Mouse (Mus musculus) CH12.LX (cell line): ENCODE results near the gene Cap2. TPM values are rescaled to one million over a fixed set of nuclear protein-coding genes. Genes with fewer than 3 reads are reported as not detected.

Experiments used
- DNase-seq: peaks from one replicate; pipeline ENCODE4 v3.0.0-alpha.2; 2013; ENCODE audit errors: extremely low read depth
- H3K27ac ChIP-seq: 2 replicates; pipeline ENCODE4 v1.5.1; 2012; ENCODE audit warnings: low read depth, mild to moderate bottlenecking, control low read depth, moderate library complexity; ENCODE audit not compliant: insufficient read depth
- H3K27me3 ChIP-seq: replicated peaks from 2 replicates; pipeline ENCODE3; 2012; ENCODE audit warnings: inconsistent platforms
- H3K36me3 ChIP-seq, 2 experiments: replicated peaks in 1 of 2; 2 replicates each; pipeline versions ENCODE3 to v1.6.1; 2012; ENCODE audit warnings: inconsistent platforms in 1 of 2, low read length in 1 of 2, mild to moderate bottlenecking in 1 of 2, mixed read lengths in 1 of 2, moderate library complexity in 1 of 2; ENCODE audit not compliant: control insufficient read depth in 1 of 2, insufficient read depth in 1 of 2
- H3K4me1 ChIP-seq, 2 experiments: 2 replicates each; pipeline ENCODE4 v1.6.1; 2012; ENCODE audit warnings: inconsistent platforms in 1 of 2, moderate library complexity in 1 of 2; ENCODE audit not compliant: insufficient read depth in 2 of 2, control insufficient read depth in 1 of 2
- H3K4me2 ChIP-seq: 2 replicates; pipeline ENCODE4 v1.6.1; 2012; ENCODE audit warnings: low read depth, mild to moderate bottlenecking, control low read depth; ENCODE audit not compliant: poor library complexity, insufficient read depth, severe bottlenecking
- H3K4me3 ChIP-seq, 3 experiments: fragments of 150-350 bp in 1 of 3; sonication (generic) in 1 of 3; replicated peaks in 1 of 3; 2 replicates each; pipeline versions ENCODE3 to v1.5.1; 2011 to 2012; ENCODE audit warnings: low read depth in 2 of 3, low read length in 2 of 3, mild to moderate bottlenecking in 2 of 3, moderate library complexity in 2 of 3, control low read depth in 1 of 3, improper control_type of control experiment in 1 of 3, inconsistent platforms in 1 of 3, mixed read lengths in 1 of 3; ENCODE audit not compliant: poor library complexity in 1 of 3
- H3K79me2 ChIP-seq: replicated peaks from 2 replicates; pipeline ENCODE4 v1.6.1; 2012; ENCODE audit warnings: mild to moderate bottlenecking, moderate library complexity; ENCODE audit not compliant: control insufficient read depth, poor library complexity, insufficient read depth, severe bottlenecking; ENCODE audit errors: extremely low read depth
- H3K9ac ChIP-seq: 2 replicates; pipeline ENCODE4 v1.6.1; 2012; ENCODE audit warnings: low read depth, mild to moderate bottlenecking, control low read depth, moderate library complexity; ENCODE audit not compliant: insufficient read depth
- H3K9me3 ChIP-seq: replicated peaks from 2 replicates; pipeline ENCODE3; 2012; ENCODE audit warnings: low read length, inconsistent platforms, mixed read lengths
- CHD1 ChIP-seq: IDR thresholded peaks from 2 replicates; pipeline ENCODE4 v1.6.1; 2012; ENCODE audit warnings: low read depth, low read length, improper control_type of control experiment, inconsistent platforms
- ELF1 ChIP-seq: IDR thresholded peaks from 2 replicates; pipeline ENCODE4 v1.6.1; 2014; ENCODE audit warnings: low read depth, mild to moderate bottlenecking, inconsistent platforms, low read length, improper control_type of control experiment
- EP300 ChIP-seq: IDR thresholded peaks from 2 replicates; pipeline ENCODE4 v1.6.1; 2011; ENCODE audit warnings: low read length, improper control_type of control experiment
- ETS1 ChIP-seq: conservative IDR thresholded peaks from 2 replicates; pipeline ENCODE4 v1.6.1; 2012; ENCODE audit warnings: low read depth, mild to moderate bottlenecking, inconsistent platforms, low read length, improper control_type of control experiment, moderate library complexity
- GABPA ChIP-seq: IDR thresholded peaks from 2 replicates; pipeline ENCODE4 v1.6.1; 2012; ENCODE audit warnings: low read depth, low read length, improper control_type of control experiment, inconsistent platforms; ENCODE audit not compliant: insufficient replicate concordance
- IRF4 ChIP-seq: IDR thresholded peaks from 2 replicates; pipeline ENCODE4 v1.6.1; 2014; ENCODE audit warnings: low read depth, mild to moderate bottlenecking, inconsistent platforms, low read length, improper control_type of control experiment
- JUN ChIP-seq: IDR thresholded peaks from 2 replicates; pipeline ENCODE4 v1.6.1; 2011; ENCODE audit warnings: low read depth, mild to moderate bottlenecking, low read length, improper control_type of control experiment, moderate library complexity; ENCODE audit not compliant: insufficient read depth
- JUND ChIP-seq: conservative IDR thresholded peaks from 2 replicates; pipeline ENCODE4 v1.6.1; 2011; ENCODE audit warnings: low read depth, low read length, improper control_type of control experiment
- KAT2A ChIP-seq: IDR thresholded peaks from 2 replicates; pipeline ENCODE4 v1.6.1; 2012; ENCODE audit warnings: low read length, improper control_type of control experiment, inconsistent platforms; ENCODE audit not compliant: insufficient replicate concordance
- MAZ ChIP-seq: IDR thresholded peaks from 2 replicates; pipeline ENCODE4 v1.6.1; 2012; ENCODE audit warnings: low read depth, mild to moderate bottlenecking, inconsistent platforms, low read length, improper control_type of control experiment, moderate library complexity
- MXI1 ChIP-seq: IDR thresholded peaks from 2 replicates; pipeline ENCODE4 v1.6.1; 2011; ENCODE audit warnings: mild to moderate bottlenecking, low read depth, low read length, improper control_type of control experiment
- NRF1 ChIP-seq: IDR thresholded peaks from 2 replicates; pipeline ENCODE4 v1.6.1; 2014; ENCODE audit warnings: low read depth, mild to moderate bottlenecking, inconsistent platforms, low read length, improper control_type of control experiment, moderate library complexity
- POLR2AphosphoS2 ChIP-seq: IDR thresholded peaks from 2 replicates; pipeline ENCODE4 v1.6.1; 2011; ENCODE audit warnings: low read depth, low read length, improper control_type of control experiment
- SIN3A ChIP-seq: IDR thresholded peaks from 2 replicates; pipeline ENCODE4 v1.6.1; 2012; ENCODE audit warnings: low read length, improper control_type of control experiment, inconsistent platforms
- UBTF ChIP-seq: IDR thresholded peaks from 2 replicates; pipeline ENCODE4 v1.6.1; 2012; ENCODE audit warnings: low read depth, mild to moderate bottlenecking, inconsistent platforms, low read length, improper control_type of control experiment, moderate library complexity
- USF2 ChIP-seq: conservative IDR thresholded peaks from 2 replicates; pipeline ENCODE4 v1.6.1; 2011; ENCODE audit warnings: low read depth, low read length, improper control_type of control experiment
- ZC3H11A ChIP-seq: IDR thresholded peaks from 2 replicates; pipeline ENCODE4 v1.6.1; 2012; ENCODE audit warnings: low read depth, mild to moderate bottlenecking, inconsistent platforms, low read length, improper control_type of control experiment
- dilution Hi-C: fragments of 300-500 bp; cut with MboI; formaldehyde crosslinking; loops from 2 replicates; pipeline ENCODE4 v1.14.3; 2020; ENCODE audit warnings: low sequenced_read_pairs; ENCODE audit not compliant: extremely low pct_unique_long_range_greater_than_20kb, extremely low pct_ligation_motif_present
- in situ Hi-C: fragments of 300-500 bp; cut with MboI; formaldehyde crosslinking; loops from 3 replicates; pipeline ENCODE4 v1.14.3; 2019; ENCODE audit warnings: low sequenced_read_pairs, low pct_ligation_motif_present, low pct_unique_long_range_greater_than_20kb, mixed read lengths
- polyA plus RNA-seq: library from polyadenylated mRNA; unstranded; fragments of >175 nt; gene quantifications from 2 replicates; pipeline ENCODE4 v1.2.1, GENCODE M21; 2012; ENCODE audit warnings: low read depth; ENCODE audit not compliant: insufficient read length
- total RNA-seq, 2 experiments: library from RNA; depleted of rRNA; stranded (reverse); fragments of 300-350 nt in 1 of 2; fragments of >200 nt in 1 of 2; gene quantifications; 2 replicates each; pipeline ENCODE4 v1.2.3; 2012 to 2014

Gene Cap2
- total and polyA plus RNA-seq, 3 experiments, result 0.04 to 0.11 TPM; not detected in 1

DNA sequence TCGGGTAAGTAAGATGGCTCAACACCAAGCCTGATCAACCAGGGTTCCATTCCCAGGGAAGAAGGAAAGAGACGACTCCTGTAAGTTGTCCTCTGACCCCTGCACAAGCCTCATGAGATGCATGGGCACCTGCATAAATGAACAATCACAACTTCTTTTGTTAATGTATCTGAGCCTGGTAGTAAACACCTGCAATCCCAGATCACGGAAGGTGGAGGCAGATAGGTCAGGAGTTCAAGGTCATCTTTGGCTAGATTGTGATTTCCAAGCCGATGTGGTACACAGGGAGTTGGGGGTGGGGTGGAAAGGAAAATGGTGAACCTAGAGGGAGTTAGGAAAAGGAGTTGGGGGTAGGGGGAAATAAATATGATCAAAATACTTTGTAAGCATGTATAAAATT lies 131.1 kb downstream of the Cap2 start:
- peaks cover 7% of the 10 kb centered on the region for H3K9me3 ChIP-seq
- peaks cover 0 to 10% of the 10 kb centered on the region in 2 experiments; a peak in 1 of 4 replicates for H3K4me1 ChIP-seq
- in situ Hi-C loops, result no loop called here
- H3K79me2 ChIP-seq, result no peaks in the 10 kb centered on the region
- TF ChIP-seq JUN, result no peak
- TF ChIP-seq USF2, result no peak
- TF ChIP-seq CHD1, result no peak
- no peak for TF ChIP-seq GABPA
- TF ChIP-seq IRF4, result no peak
- TF ChIP-seq UBTF, result no peak
- TF ChIP-seq MAZ, result no peak
- dilution Hi-C loops, result no loop called here
- no peak overlapping the region for H3K27ac ChIP-seq
- no peaks in the 10 kb centered on the region for H3K36me3 ChIP-seq
- H3K4me2 ChIP-seq, result no peak overlapping the region
- DNase-seq, result no peak
- H3K27me3 ChIP-seq, result peaks cover 3% of the 10 kb centered on the region
- H3K4me3 ChIP-seq, result no peak overlapping the region
- no peak overlapping the region for H3K9ac ChIP-seq

DNA sequence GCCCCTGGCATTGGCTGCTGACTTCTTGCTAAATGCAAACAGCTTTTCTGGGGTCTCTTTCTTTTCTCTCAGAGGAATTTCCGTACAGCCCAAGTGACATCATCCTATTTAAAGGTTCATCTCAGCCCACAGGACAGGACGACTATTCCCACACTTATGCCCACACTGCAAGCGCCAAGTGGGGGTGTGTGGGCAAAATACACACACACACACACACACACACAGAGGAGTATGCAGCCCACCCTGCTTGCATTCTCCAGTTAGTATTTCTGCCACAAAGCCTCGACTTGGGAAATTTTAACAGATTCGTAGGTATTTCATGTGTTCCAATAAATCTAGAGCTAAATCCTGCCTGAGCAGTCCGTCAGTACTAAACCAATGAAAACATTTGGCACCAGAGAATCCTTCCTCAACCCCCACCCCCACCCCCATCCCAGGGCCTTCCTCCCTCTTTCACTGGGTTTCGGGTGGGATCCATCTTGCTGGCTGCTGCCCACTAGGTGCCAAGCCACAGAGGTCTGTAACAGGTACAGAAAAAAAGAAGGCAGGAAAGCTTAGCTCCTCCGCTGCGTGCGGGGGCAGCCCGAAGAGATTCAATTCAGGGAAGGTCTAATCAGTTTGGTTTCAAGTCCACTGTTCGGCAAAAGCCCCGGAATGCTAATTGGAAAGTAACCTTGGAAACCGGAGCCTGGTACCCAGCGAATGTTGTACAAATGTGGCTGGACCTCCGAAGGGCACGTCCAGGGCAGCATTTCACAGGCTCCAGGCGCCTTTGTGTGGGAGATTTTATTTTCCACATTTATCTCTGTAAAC lies 131.9 kb downstream of the Cap2 start:
- peaks cover 7% of the 10 kb centered on the region for H3K9me3 ChIP-seq
- no peak overlapping the region; the same call in 1 of the 2 replicates for H3K4me2 ChIP-seq
- dilution Hi-C loops, result no loop called here
- no peaks in the 10 kb centered on the region for H3K79me2 ChIP-seq
- peaks cover 0 to 10% of the 10 kb centered on the region in 2 experiments; a peak in 1 of 4 replicates for H3K4me1 ChIP-seq
- in situ Hi-C loops, result no loop called here
- H3K27ac ChIP-seq, result no peak overlapping the region
- H3K27me3 ChIP-seq, result peaks cover under 1% of the 10 kb centered on the region
- no peak overlapping the region for H3K9ac ChIP-seq
- TF ChIP-seq EP300, result no peak
- no peak for TF ChIP-seq JUND
- no peak for TF ChIP-seq SIN3A
- no peak for TF ChIP-seq KAT2A
- TF ChIP-seq ETS1, result no peak
- TF ChIP-seq USF2, result no peak
- no peak for TF ChIP-seq ZC3H11A
- no peak for TF ChIP-seq CHD1
- TF ChIP-seq ELF1, result no peak
- TF ChIP-seq POLR2AphosphoS2, result no peak
- TF ChIP-seq NRF1, result no peak
- TF ChIP-seq MXI1, result no peak
- no peak for DNase-seq
- H3K4me3 ChIP-seq, result no peak overlapping the region
- no peaks in the 10 kb centered on the region for H3K36me3 ChIP-seq
